Mouse (Mus musculus): ENCODE measurements around the gene Gm21190.
"Not testable (repeated sequence)": the region's sequence is repeated elsewhere in the genome, so short reads cannot be mapped to it uniquely, and the experiment has no call there.

DNA sequence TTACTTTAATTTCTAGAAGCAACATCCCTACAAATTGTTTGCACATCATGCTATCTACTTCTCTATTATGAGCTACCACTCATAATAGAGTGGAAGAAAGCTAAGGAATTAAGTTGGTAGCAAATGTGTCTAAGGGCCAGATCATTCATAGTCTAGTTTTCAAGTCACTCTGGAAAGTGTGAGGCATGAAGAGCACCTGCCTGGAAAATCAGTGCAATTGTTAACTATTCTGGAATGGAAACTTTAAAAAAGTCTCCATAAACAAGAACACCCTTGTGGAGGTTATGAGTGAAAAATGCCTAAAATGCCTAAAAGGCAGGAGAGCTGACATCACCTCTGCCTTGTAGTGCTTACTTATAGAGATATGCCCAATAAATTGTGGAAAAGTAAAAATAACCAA lies 44.7 kb upstream of the Gm21190 start:
- not testable (repeated sequence) for TF ChIP-seq POLR2A (IDR thresholded peaks at IDR 0.05; ENCODE audit: control insufficient read depth, extremely low read depth, insufficient read depth, low read length, poor library complexity); CTCF (IDR thresholded peaks at IDR 0.05; ENCODE audit: borderline replicate concordance, control insufficient read depth, extremely low read depth, insufficient read depth, low read length, poor library complexity)

Data from thymus, adult 2 months (tissue).